ENCODE assay signal across 16 mouse cellular contexts in genomic region chr4:136048291-136049032, GRCm38 (mm10). TPM values are rescaled to one million over a fixed set of nuclear protein-coding genes. Genes with fewer than 3 reads are reported as not detected.
A peak's percentile ranks its signal among the peaks of the same experiment; 100 is the strongest.
DNase-seq lines count a peak whose midpoint lies in the region; ATAC-seq and TF ChIP-seq lines count a peak whose summit lies in the region.
"Had no signal": no experiment of that assay in that cellular context is flagged by ENCODE, and none has a peak within 500 bp of the region (broad histone marks: within the 10 kb centered on the region; RNA-seq: fewer than 3 reads in every experiment).

No protein-coding gene starts in this region.

- peaks cover 17% of the 10 kb centered on the region for H3K4me1 ChIP-seq in kidney, embryonic 16.5 days (ENCODE audit: insufficient read depth, low read length)
- H3K4me1 ChIP-seq in CH12.LX (ENCODE audit: control insufficient read depth in 1 of 2, insufficient read depth in 2 of 2), result peaks cover 33 to 75% of the 10 kb centered on the region in 2 experiments
- H3K4me1 ChIP-seq in liver, embryonic 13.5 days (replicated peaks), result peaks cover 55% of the 10 kb centered on the region
- peaks cover 33% of the 10 kb centered on the region for H3K4me1 ChIP-seq in thymus, adult 2 months (replicated peaks; ENCODE audit: control insufficient read depth, insufficient read depth, low read length)

- no peak for TF ChIP-seq EP300 in CH12.LX (IDR thresholded peaks at IDR 0.05; ENCODE audit: low read length)

- DNase-seq in kidney, adult 18-20 months, result no peak
- DNase-seq in CH12.LX (ENCODE audit: extremely low read depth) (no peak), R1 (ENCODE audit: low read depth, low spot score) (peak; percentile 79)
- no peak for DNase-seq in liver, embryonic 13.5 days
- no peak for DNase-seq in thymus, adult 2 months
- no peak for DNase-seq in thymus, postnatal 0 days (ENCODE audit: low spot score)
- no peak for DNase-seq in Muller cell, postnatal 12 days (ENCODE audit: inconsistent ontology term)
- DNase-seq: adrenal gland, adult 2 months; gastrocnemius, postnatal 10 days; kidney, postnatal 14 days; lung, adult 2 months; right cerebral cortex, postnatal 4 days had no signal

- H3K9ac ChIP-seq in kidney, embryonic 16.5 days (replicated peaks; ENCODE audit: low read length), result no peak overlapping the region
- no peak overlapping the region for H3K9ac ChIP-seq in CH12.LX (ENCODE audit: insufficient read depth, low read depth)
- H3K9ac ChIP-seq in liver, embryonic 13.5 days, result no peak overlapping the region
- H3K9ac ChIP-seq: heart, embryonic 12.5 days had no signal

- WGBS in kidney, embryonic 16.5 days, result 72% methylated on average over 4 of the region's 4 CpGs
- 58% methylated on average over 4 of the region's 4 CpGs for WGBS in liver, embryonic 13.5 days (ENCODE audit: insufficient replicate concordance)
- 95% methylated on average over 4 of the region's 4 CpGs for WGBS in thymus, adult 2 months

- no peak overlapping the region for H3K4me3 ChIP-seq in kidney, embryonic 16.5 days (ENCODE audit: low read length)
- H3K4me3 ChIP-seq in CH12.LX (replicated peaks in 1 of 3; ENCODE audit: low read depth in 2 of 3, low read length in 2 of 3, poor library complexity in 1 of 3), result no peak overlapping the region
- no peak overlapping the region for H3K4me3 ChIP-seq in liver, embryonic 13.5 days (replicated peaks)
- no peak overlapping the region for H3K4me3 ChIP-seq in thymus, adult 2 months (ENCODE audit: control insufficient read depth, insufficient read depth, low read length)
- H3K4me3 ChIP-seq: forebrain, embryonic 10.5 days; heart, embryonic 12.5 days; hindbrain, embryonic 10.5 days had no signal

- no peak for TF ChIP-seq CTCF in CH12.LX (conservative IDR thresholded peaks at IDR 0.05 in 1 of 2, IDR thresholded peaks at IDR 0.05 in 1 of 2; ENCODE audit: low read depth in 2 of 2, low read length in 2 of 2)
- TF ChIP-seq CTCF in thymus, adult 2 months (IDR thresholded peaks at IDR 0.05; ENCODE audit: borderline replicate concordance, control insufficient read depth, extremely low read depth, insufficient read depth, low read length, poor library complexity), result no peak

- H3K27ac ChIP-seq in kidney, embryonic 16.5 days (ENCODE audit: low read length), result no peak overlapping the region
- H3K27ac ChIP-seq in CH12.LX (ENCODE audit: insufficient read depth, low read depth), result peak overlapping the region; percentile 26
- 0 out of 2 replicates have a peak overlapping the region, but pooled peaks have one; percentile 29 for H3K27ac ChIP-seq in liver, embryonic 13.5 days
- H3K27ac ChIP-seq in thymus, adult 2 months (ENCODE audit: control insufficient read depth, insufficient read depth, low read length), result no peak overlapping the region
- H3K27ac ChIP-seq: forebrain, embryonic 10.5 days; hindbrain, embryonic 10.5 days had no signal

- 0 out of 2 replicates have a peak, but pooled peaks have one; percentile 31 for ATAC-seq in kidney, embryonic 16.5 days (ENCODE audit: low FRiP score, low TSS enrichment)
- ATAC-seq in liver, embryonic 13.5 days (ENCODE audit: low read depth), result peak; percentile 14

- TF ChIP-seq POLR2A in CH12.LX (IDR thresholded peaks at IDR 0.05; ENCODE audit: low read depth, low read length), result peak; percentile 65
- TF ChIP-seq POLR2A in thymus, adult 2 months (IDR thresholded peaks at IDR 0.05; ENCODE audit: control insufficient read depth, extremely low read depth, insufficient read depth, low read length, poor library complexity), result no peak

- H3K79me2 ChIP-seq in CH12.LX (replicated peaks; ENCODE audit: control insufficient read depth, extremely low read depth, insufficient read depth, poor library complexity, severe bottlenecking), result peaks cover 36% of the 10 kb centered on the region

- in situ Hi-C loops in CH12.LX (cut with MboI; ENCODE audit: low pct_ligation_motif_present, low pct_unique_long_range_greater_than_20kb, low sequenced_read_pairs), result no loop called here

- no peaks in the 10 kb centered on the region for H3K9me3 ChIP-seq in kidney, embryonic 16.5 days (ENCODE audit: low read length)
- H3K9me3 ChIP-seq in CH12.LX (replicated peaks; ENCODE audit: low read length), result no peaks in the 10 kb centered on the region
- no peaks in the 10 kb centered on the region for H3K9me3 ChIP-seq in liver, embryonic 13.5 days (replicated peaks)
- H3K9me3 ChIP-seq: forebrain, embryonic 10.5 days; heart, embryonic 12.5 days; hindbrain, embryonic 10.5 days had no signal

- dilution Hi-C loops in CH12.LX (cut with MboI; ENCODE audit: extremely low pct_ligation_motif_present, extremely low pct_unique_long_range_greater_than_20kb, low sequenced_read_pairs), result no loop called here

- peaks cover 52% of the 10 kb centered on the region for H3K36me3 ChIP-seq in kidney, embryonic 16.5 days (ENCODE audit: insufficient read depth, low read length)
- peaks cover 41 to 47% of the 10 kb centered on the region in 2 experiments for H3K36me3 ChIP-seq in CH12.LX (replicated peaks in 1 of 2; ENCODE audit: control insufficient read depth in 1 of 2, insufficient read depth in 1 of 2, low read length in 1 of 2)
- peaks cover 80% of the 10 kb centered on the region for H3K36me3 ChIP-seq in liver, embryonic 13.5 days
- peaks cover 47% of the 10 kb centered on the region for H3K36me3 ChIP-seq in thymus, adult 2 months (ENCODE audit: control insufficient read depth, insufficient read depth, low read length)

- TF ChIP-seq RAD21 in CH12.LX (IDR thresholded peaks at IDR 0.05; ENCODE audit: low read depth, low read length), result no peak

- no peak overlapping the region for H3K4me2 ChIP-seq in kidney, embryonic 16.5 days (replicated peaks; ENCODE audit: low read depth, low read length)
- no peak overlapping the region for H3K4me2 ChIP-seq in CH12.LX (ENCODE audit: insufficient read depth, low read depth, poor library complexity, severe bottlenecking)
- H3K4me2 ChIP-seq in liver, embryonic 13.5 days, result no peak overlapping the region
- H3K4me2 ChIP-seq: heart, embryonic 12.5 days had no signal

- no peaks in the 10 kb centered on the region for H3K27me3 ChIP-seq in kidney, embryonic 16.5 days (ENCODE audit: insufficient read depth, low read length)
- no peaks in the 10 kb centered on the region for H3K27me3 ChIP-seq in CH12.LX (replicated peaks)
- H3K27me3 ChIP-seq in liver, embryonic 13.5 days, result no peaks in the 10 kb centered on the region
- H3K27me3 ChIP-seq in thymus, adult 2 months (ENCODE audit: control insufficient read depth, insufficient read depth, low read length), result no peaks in the 10 kb centered on the region
- H3K27me3 ChIP-seq: heart, embryonic 12.5 days had no signal

TF ChIP-seq in CH12.LX, 34 proteins besides CTCF, POLR2A, EP300 and RAD21:
- TF ChIP-seq E2F4 (IDR thresholded peaks at IDR 0.05; ENCODE audit: insufficient replicate concordance, low read depth, low read length), result no peak
- TF ChIP-seq ZMIZ1 (IDR thresholded peaks at IDR 0.05; ENCODE audit: low read depth, low read length), result peak; percentile 27
- TF ChIP-seq UBTF (IDR thresholded peaks at IDR 0.05; ENCODE audit: low read depth, low read length), result no peak
- TF ChIP-seq MAZ (IDR thresholded peaks at IDR 0.05; ENCODE audit: low read depth, low read length), result no peak
- peak; percentile 99 for TF ChIP-seq POLR2AphosphoS2 (IDR thresholded peaks at IDR 0.05; ENCODE audit: low read depth, low read length)
- no peak for TF ChIP-seq ELF1 (IDR thresholded peaks at IDR 0.05; ENCODE audit: low read depth, low read length)

RNA-seq across cellular contexts. Expression of gene Rpl11, which starts 4.8 kb away (rescaled TPM):
- 372 and 438 TPM in 2 replicates for polyA plus RNA-seq in kidney, embryonic 16.5 days (2015; fragmentation: Nextera tagmentation; extraction: Ambion mirVana)
- 2,513 and 2,636 TPM in 2 replicates for total RNA-seq in CH12.LX (2012; rRNA removed)
- total RNA-seq in CH12.LX (2014; rRNA removed), result 1,648 and 1,661 TPM in 2 replicates
- 1,170 and 1,488 TPM in 2 replicates for polyA plus RNA-seq in CH12.LX (2012; ENCODE audit: insufficient read length, low read depth)
- 341 and 377 TPM in 2 replicates for polyA plus RNA-seq in liver, embryonic 13.5 days (2015; fragmentation: Nextera tagmentation; extraction: Ambion mirVana)
- 418 and 466 TPM in 2 replicates for polyA plus RNA-seq in thymus, adult 2 months (2012; rRNA removed)
- polyA plus RNA-seq in thymus, postnatal 0 days (2015; fragmentation: Nextera tagmentation; extraction: Ambion mirVana), result 717 and 718 TPM in 2 replicates

RNA-seq across cellular contexts. Expression of gene Eloa, which starts 26.9 kb away (rescaled TPM):
- 45.1 and 45.2 TPM in 2 replicates for polyA plus RNA-seq in kidney, embryonic 16.5 days (2015; fragmentation: Nextera tagmentation; extraction: Ambion mirVana)
- total RNA-seq in CH12.LX (2012; rRNA removed), result 45.8 and 52.2 TPM in 2 replicates
- total RNA-seq in CH12.LX (2014; rRNA removed), result 64.9 and 66.0 TPM in 2 replicates
- 61.6 and 66.2 TPM in 2 replicates for polyA plus RNA-seq in CH12.LX (2012; ENCODE audit: insufficient read length, low read depth)
- 27.7 and 35.1 TPM in 2 replicates for polyA plus RNA-seq in liver, embryonic 13.5 days (2015; fragmentation: Nextera tagmentation; extraction: Ambion mirVana)
- polyA plus RNA-seq in thymus, adult 2 months (2012; rRNA removed), result 18.6 and 20.4 TPM in 2 replicates
- 41.5 and 45.0 TPM in 2 replicates for polyA plus RNA-seq in thymus, postnatal 0 days (2015; fragmentation: Nextera tagmentation; extraction: Ambion mirVana)

Comparison
In these comparisons a context has a peak if more than half of its experiments do, and no peak if none do; other contexts are left out.
1. H3K27ac ChIP-seq: peak in CH12.LX (single experiment) and liver, embryonic 13.5 days (single experiment); none in kidney, embryonic 16.5 days (single experiment) and thymus, adult 2 months (single experiment).